Mouse (Mus musculus) neutrophil, adult 5-6 weeks (primary cell): ENCODE results near the gene Gsx1. TPM values are rescaled to one million over a fixed set of nuclear protein-coding genes. Genes with fewer than 3 reads are reported as not detected.

Experiments
- ATAC-seq: fragments of 151-379, 151-347 bp; 2 replicates; pipeline ENCODE4 v1.8.0; 2017; ENCODE audit warnings: mild to moderate bottlenecking, moderate TSS enrichment; ENCODE audit not compliant: insufficient number of reproducible peaks, poor library complexity, low FRiP score, severe bottlenecking; ENCODE audit errors: extremely low read depth
- total RNA-seq: library from RNA; stranded (forward); fragments of 200-1000 nt; gene quantifications from 2 replicates; pipeline ENCODE4 v1.2.3, GENCODE M21; 2017

Gene Gsx1
- not detected in 2 replicates for total RNA-seq

DNA sequence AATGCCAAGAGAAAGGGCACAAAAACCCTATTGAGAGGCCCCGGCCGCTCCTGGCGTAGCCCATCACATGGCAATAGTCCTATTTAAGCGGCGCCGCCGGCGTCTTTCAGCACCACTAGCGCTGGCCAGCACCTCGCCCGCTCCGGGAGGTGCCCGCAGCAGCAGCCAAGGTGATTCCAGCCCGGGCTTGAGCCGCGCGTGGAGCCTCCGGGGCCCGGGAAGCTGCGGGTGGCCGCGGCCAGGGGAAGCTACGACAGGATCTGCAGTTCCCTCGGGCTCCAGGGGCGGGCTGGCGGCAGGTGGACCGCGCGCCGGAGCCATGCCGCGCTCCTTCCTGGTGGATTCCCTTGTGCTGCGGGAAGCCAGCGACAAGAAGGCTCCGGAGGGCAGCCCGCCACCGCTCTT is at the start of gene Gsx1:
Gene Gsx1, plus strand, starts transcription at position 126 of the 405 bp plus-strand sequence.
- ATAC-seq, result no peak

DNA sequence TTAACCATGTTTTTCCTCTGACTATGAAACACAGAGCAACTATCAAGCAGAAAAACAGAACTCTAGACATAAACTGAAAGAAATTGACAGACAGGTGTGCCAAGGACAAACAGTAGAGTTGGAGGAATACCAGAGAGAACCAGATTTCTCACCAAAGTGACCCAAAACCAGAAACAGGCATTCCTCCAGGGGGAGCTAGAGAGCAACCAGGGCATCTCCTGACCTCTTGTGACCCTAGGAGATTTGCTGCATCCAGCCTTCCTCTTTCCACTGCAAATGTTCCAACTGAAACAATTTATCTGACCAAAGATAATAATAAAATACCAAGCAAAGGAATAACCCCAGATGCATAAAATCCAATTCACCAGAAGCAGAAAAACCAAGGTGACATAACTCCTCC is 41.2 kb upstream of the Gsx1 start:
- no peak for ATAC-seq

- no peak for ATAC-seq
Observed at GRCm38 (mm10) chr5:147154806-147155371, 33.6 kb upstream of the Gsx1 start.

- no peak for ATAC-seq
Observed at GRCm38 (mm10) chr5:147155449-147156133, 32.9 kb upstream of the Gsx1 start.

DNA sequence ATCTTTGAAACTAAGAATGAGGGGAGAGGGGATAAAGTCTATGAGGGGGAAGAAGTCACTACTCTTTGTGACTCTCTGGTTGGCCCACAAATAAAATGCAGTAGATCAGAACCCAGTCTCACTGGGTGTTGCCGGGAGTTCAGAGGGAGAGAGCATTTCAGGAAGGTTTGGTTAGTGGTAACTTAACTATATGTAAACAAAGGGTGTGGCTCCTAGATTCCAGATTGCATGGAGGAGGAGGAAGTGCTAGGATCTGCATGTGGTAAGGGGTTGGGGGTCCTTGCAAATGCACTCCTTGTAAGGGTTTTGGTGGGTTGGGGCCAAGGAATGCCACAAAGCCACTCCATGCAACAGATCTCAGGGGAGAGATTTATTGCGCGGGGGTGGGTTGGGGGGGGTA is 32.1 kb upstream of the Gsx1 start:
- ATAC-seq, result no peak

DNA sequence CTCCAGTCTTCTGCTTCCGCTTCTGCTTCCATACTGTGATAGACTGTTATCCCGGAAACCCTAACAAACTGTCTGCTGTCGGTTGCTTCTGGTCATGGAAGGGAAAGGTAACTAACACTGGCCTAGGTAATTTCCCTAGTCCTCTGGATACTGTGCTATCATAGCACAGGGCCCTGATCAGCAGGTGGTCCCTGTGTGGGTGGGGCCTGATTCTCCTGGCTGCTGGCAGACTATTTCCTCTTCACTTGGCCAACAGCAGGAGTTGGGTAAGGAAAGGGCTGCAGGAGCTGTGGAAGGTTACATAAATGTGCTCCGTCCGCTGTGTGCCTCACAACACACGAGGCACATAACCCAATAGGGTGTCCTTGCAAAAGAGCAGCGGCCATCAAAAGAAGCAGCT is 31.1 kb upstream of the Gsx1 start:
- ATAC-seq, result no peak

GRCm38 (mm10) chr5:147159320-147159719 is 29.2 kb upstream of the Gsx1 start:
- ATAC-seq, result no peak

DNA sequence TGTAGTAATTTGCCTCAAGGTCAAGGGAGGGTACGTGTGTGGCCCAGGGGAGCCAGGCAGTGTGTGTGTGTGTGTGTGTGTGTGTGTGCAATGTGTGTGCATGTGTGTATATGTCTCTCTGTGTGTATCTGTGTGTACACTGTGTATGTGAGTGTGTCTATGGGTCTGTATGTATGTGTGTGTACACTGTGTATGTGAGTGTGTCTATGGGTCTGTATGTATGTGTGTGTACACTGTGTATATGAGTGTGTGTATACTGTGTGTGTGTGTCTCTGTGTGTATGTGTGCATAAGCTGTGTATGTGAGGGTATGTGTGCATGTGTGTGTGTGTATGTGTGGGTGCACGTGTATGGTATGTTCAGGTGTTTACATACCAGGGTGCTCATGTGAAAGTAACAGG is 28.7 kb upstream of the Gsx1 start:
- ATAC-seq, result no peak

DNA sequence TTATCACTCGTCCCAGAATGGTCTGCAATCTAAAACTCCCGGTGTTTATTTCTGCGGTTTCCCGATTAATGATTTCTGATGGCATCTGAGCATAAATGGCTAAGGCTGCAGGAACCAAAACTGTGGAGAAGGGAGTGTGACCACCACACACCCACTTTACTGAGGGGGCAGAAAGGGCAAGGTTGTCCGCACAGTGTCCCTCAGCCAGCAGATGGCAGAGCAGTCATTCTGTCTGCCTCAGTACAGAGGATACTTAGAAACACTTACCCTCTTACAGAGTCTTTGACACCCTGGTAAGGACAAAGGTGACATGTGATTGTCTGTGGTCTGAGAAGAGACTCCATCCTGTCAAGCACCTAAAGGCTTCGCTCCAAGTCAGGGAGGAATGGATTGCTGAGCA is 23.4 kb upstream of the Gsx1 start:
- no peak for ATAC-seq

DNA sequence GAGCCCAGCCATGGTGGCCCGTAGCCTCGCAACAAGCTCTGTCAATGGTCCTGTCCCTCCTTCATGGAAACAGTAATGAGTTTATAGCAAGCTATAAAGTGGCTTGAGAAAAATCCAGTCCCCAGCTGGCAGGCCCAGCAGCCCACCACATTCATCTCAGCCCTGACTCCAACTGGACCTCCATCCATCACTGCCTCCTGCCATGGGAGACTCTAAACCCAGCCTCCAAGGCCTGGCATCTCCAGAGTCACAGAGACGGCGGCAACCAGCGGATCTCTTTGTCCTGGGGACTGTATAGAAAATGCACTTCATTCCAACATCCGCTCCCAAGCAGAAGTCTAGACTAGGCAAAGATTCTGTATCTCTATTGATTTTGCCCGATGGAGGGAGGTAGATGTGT is 18.4 kb upstream of the Gsx1 start:
- ATAC-seq, result no peak

GRCm38 (mm10) chr5:147174046-147174445 is 14.4 kb upstream of the Gsx1 start:
- ATAC-seq, result no peak

GRCm38 (mm10) chr5:147185174-147185915 is 3.2 kb upstream of the Gsx1 start:
- ATAC-seq, result no peak

DNA sequence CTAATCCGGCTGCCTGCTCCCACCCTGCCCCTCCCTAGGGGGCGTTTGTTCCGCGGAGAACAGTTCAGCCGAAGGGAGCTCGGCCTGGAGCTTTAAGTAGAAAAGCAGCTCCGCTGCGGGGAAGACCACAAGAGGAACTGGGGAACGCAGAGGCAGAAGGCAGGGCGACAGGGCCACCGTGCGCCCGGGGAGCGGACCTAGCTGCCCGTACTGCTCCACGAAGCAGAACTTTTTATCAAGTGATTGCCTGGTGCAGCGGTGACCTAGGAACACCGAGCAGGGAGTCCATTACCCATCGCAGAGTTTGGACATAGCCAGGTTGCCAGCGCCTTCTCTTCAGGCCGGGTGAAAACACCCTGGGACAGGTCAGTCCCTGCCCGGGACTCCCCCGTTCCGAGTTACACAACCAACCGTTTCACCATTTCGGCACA is 2.5 kb upstream of the Gsx1 start:
- no peak for ATAC-seq

DNA sequence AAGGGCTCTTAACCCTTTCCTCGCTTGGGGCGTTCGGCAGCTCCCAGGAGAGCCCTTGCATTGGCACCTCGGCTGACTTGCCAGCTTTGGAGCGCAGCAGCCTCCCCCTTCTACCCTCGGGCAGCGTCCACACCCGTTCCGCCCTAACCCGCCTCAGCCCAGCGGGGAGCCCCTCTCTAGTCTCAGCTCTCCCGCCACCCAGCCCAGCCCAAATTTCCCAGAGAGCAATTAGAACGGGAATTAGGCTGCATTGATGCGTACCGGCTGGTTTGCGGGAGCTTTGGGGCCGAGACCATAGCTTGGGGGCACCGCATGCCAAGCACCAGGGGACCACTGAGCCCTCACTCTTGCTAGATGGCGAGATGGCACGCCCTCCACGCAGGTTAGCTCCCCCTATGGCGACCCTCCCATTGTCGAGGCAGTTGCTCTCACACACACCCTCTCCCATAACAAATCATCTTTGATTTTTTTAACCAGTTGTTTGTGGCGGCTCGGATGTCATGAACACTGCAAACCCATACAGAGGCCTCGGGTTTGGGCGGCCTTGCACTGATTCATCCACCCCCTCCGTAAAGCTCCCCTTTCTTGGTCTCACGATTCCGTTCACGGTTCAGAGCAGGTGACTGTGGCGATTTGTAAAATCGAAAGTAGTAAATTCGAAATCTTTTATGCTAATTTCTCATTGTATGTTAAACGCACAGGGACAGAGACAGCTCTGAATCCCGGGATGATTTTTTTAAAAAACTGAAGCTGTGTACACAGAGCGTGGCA is 1.5 kb upstream of the Gsx1 start:
- ATAC-seq, result no peak

GRCm38 (mm10) chr5:147187552-147188170 is 835 bp upstream of the Gsx1 start:
- no peak for ATAC-seq

DNA sequence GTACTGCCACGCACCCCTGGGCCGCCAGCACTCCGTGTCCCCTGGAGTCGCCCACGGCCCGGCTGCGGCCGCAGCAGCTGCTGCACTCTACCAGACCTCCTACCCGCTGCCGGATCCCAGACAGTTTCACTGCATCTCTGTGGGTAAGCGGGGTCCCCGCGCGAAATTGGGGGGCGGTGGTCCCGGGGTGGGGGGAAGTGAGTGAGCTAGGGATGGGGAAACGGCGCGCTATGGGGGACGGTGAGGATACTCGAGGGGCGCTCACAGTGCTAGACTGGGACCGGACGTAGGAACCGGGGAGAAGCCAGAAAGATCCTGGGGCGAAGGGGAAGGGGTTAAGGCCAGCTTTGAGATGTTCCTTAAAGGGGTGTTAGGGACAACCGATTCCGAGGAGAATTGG is 660 bp downstream of the Gsx1 start:
- ATAC-seq, result no peak

GRCm38 (mm10) chr5:147189836-147190602 is 1.5 kb downstream of the Gsx1 start:
- no peak for ATAC-seq

DNA sequence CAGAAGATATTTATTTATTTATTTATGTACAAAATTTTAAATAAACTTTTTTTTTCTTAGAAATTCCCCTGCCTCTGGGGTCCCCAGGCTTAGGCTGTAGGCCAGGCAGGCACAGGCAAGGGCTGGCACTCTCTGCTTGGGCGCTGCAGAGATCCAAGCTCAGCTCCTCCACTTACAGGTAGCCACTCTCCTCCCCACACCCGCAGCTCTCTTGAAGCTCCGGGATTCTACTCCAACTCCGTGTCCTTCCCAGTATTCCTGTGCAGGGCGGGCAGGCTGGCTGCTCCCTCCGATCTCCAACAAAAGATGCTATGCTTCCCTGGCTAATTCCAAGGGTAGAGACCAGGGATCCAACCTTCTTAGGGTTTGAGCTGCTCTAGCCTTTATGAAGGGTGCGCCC is 2.4 kb downstream of the Gsx1 start:
- no peak for ATAC-seq
